Mouse (Mus musculus) liver (tissue): ENCODE results near the gene Qtrt2.

ENCODE experiments used
- DNase-seq: peaks from one replicate; pipeline ENCODE4 v3.0.0-alpha.2; 2020; ENCODE audit warnings: mixed read lengths

Gene Qtrt2

DNA sequence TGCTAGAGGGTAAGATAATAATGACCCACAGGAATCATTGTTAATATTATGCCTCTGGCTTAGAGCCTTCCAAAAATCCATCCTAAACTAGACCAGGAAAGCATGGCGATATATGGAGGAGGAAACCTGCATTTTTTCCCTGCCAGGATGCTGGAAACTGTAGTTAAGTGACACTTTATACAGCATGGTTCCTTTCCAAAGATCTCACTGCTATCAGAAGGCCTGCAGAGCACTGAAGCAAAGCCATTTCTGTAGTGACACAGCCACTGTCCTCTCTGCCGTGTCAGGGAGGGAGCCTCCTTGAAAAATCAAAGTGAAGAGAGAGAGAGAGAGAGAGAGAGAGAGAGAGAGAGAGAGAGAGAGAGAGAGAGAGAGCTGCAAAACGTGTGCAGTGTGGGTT, 4.0 kb downstream of the Qtrt2 start:
- DNase-seq: no peak

DNA sequence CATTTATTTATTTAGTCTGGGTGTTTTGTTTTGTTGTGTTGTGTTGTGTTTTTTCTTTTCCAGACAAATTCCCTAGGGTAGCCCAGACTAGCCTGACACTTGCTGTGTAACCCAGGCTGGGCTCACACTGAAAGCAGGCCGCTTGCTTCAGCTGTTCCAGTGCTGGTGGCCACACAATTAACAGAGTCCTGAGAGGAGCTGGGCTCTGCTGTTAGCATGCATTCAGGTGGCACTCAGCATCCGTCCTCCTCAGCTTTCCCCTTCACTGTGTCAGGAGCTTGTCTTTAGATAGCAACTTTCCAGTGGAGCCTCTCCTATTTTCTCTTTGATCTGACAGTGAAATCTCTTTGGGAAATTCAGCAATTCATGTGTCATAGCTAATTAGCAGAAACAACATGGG, 4.6 kb downstream of the Qtrt2 start:
- DNase-seq: no peak

DNA sequence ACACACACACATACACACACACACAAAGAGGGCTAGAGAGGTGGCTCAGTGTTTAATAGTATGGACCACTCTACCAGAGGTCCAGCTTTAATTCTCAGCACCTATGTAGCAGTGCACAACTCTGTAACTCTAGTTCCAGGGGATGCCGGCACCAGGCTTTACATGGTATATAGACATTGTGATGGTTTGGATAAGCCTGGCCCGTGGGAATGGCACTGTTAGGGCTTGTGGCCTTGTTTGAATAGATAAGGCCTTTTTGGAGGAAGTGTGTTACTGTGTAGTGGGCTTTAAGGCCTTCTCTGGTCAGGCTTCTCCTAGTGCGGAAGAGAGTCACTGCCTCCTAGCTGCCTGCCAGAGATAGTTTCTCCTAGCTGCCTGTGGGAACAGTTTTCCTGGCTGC, 7.7 kb downstream of the Qtrt2 start:
- no peak for DNase-seq

DNA sequence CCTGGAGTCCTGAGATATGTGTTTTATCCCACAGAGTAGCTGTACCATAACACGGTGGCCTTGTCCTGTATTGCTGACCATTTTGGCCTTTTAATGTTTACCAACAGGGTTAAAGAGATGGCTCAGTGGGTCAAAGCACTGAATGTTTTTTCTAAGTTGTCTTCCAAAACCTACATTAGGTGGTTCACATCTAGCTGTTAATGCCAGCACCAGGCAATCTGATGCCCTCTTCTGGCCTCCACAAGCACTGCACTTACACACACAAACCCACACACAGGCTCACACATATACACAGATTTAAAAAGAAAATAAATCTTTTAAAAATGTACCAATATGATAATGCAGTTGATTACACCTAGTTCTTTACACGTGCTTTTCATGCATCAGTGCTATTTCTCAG, 17.7 kb downstream of the Qtrt2 start:
- no peak for DNase-seq

DNA sequence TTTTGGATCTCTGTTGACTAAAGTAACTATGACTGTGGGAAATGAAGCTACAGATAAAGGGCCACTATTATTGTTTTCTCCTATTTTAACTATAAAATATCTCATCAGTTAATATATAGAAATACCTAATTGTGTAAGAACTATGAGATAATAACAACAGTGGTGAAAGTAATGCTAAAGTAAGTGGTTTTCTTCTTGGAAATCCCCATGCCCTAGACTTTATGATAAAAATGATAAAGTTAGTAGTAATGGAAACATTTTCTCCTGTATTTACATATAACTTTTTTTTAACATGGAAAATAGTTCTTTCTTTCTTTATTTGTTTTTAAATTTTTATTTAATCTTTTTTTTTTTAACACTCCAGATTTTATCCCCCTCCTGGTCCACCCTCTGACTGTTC, 26.0 kb downstream of the Qtrt2 start:
- DNase-seq: no peak

DNA sequence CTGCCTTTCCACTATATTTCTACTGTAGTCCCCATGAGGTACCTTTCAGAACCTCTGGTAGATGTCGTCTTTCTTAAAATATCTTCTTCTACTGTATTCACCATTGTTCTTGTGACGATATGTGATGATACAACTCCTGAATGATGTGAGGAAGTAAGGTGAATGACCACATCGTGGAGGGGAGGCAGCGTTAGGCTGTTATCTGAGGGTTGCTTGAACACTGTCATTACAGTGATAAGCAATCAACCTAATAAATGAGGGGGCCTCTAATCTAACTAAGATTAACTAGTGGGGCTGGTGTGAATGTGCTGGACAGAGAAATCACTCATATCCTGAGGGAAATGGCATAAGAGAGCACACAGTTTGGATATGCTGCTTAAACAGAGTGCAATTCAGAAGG, 26.5 kb downstream of the Qtrt2 start:
- no peak for DNase-seq

DNA sequence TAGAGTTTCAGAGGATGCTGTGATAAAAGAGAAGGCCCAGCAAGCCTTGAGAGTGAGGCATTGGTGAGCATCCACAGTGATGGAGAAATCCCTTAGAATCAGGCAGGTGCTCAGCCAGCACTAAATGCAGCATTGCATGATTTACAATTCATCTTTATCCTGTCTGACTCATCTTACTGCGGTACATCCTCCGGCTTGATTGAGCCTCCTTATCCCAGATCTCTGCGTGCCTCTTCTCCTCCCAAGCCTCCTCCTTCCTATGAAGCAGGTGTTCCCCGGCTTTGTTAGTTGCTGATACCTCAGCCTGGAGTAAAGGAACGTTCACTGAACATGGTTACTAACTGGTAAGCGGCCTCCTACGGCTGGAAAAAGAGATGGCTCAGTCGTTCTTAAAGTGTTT, 32.1 kb downstream of the Qtrt2 start:
- no peak for DNase-seq

DNA sequence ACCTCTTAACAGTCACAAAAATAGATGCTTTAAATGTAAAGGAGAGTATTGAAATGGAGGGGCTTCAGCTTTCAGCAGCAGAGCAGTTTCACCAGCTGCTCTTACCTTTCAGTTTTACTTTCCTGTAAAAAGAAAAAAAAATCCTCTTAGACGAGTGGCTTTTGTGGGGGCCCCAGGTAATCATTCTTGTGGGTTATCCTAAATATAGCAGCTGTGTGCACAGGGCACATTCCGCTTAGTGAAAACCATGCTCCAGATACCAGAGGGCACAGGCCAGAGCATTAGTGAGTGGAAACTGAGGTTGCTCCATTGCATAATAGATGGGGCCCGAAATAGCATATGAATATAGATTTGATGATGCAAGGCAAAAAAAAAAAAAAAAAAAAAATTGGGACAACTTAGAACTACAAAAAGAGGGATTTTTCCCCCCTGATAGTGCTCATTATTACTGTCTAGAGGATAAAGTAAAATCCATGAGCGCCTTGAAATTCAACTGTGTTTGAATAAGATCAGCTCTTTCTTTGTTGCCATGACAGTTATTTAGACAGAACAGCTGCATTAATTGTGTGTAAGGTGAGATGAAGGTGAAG, 35.8 kb downstream of the Qtrt2 start:
- DNase-seq: no peak

DNA sequence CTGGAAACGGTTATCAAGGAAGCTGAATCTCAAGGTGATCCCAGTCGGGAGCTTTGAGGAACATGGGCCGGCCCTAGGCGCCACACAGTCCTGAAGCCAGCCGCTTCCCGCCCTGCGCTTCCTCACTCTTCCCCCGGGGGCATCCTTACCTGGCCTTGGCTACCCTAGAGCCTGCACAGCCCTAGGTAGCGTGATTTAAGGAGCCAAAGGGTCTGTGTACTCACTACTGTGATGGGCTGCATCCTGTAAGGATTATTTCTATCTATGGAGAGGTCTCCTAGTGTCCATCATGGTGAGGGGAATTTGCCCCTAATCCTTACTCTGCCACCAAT, 36.6 kb downstream of the Qtrt2 start:
- no peak for DNase-seq

DNA sequence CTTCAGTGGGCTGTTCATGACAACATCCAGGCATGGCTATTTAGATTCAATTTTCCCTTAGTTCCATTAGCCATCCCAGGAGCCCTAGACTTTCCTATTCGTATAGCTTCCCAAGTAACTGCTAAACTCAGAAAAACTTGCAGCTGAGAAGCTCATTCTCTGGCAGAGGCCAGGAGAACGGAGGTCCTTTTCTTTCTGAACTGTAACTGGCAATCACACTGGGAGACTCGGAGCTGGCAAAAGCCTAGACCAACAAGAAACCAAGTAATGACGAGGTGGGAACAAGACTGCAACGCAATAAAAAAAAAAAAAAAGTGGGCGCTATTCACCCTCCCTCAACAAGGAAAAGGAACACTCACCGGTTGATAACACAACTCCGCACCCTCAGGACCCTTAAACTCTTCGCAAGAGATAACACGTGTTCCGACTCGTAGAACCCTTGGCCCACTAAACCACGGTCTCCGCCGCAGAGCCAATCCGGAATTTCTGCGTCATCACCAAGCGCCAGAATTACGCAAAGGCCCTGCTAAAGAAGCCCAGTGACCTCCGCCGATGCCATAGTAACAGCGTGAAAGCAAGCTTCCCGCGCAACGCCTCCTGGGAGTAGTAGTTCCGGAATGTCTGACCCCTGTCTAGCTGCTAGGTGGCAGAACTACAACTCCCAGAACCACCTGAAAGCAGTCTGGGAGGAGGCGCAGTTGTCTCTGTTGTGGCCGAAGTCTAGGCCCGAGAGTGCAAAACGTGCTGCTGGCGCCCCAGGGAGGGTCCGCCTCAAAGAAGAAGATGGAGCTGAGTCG, 37.2 kb downstream of the Qtrt2 start, which contains the start of gene Ccdc191:
Ccdc191 (plus strand) TSS at position 593 of the 797 bp plus-strand sequence.
- peak; percentile 96 for DNase-seq

DNA sequence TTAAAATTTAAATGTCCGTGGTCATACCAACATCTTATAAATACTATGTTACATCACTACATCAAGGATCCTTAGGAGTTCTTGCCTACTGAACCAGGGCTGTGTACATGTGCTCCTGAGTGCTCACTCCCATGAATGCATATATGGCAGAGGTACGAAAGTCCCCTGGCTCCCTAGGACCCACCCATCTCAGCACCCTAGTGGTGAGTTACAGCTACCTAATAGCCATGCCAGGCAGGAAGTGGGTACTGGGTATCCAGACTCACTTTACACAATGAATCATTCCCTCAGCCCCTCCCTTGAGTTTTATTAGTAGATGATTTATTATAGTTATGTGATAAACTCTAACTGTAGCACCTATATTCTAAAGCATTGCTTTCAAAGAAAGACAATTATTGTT, 44.3 kb downstream of the Qtrt2 start:
- DNase-seq: no peak

DNA sequence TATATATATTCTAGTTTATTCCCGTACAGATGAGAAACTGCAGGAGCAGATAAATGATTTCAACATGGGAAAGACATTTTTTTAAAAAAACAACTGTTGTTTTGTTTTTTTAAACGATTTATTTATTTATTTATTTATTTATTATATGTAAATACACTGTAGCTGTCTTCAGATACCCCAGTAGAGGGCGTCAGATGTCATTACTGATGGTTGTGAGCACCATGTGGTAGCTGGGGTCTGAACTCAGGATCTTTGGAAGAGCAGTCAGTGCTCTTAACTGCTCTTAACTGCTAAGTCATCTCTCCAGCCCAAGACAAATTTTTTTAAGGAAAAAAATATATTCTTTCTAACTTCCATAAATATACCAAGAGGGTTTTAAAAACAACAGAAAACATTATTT, 45.0 kb downstream of the Qtrt2 start:
- DNase-seq: no peak

DNA sequence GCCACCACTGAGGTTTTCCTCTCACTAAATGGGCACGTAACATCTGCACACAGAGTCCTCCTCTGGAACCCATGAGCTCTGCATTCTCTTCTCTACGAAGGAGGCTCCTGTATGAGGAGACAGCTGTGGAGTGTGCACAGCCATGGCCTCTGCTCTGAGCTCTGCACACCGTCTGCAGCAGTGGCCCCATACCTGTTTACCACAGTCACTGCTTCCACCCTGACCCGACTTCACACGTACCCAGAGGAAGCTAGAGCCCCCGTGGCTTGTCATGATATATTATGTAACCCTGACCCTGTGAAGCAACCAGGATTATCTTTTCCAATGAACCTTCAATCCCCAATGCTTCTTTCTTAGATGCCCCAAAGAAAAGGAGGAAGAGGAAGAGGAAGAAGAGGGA, 46.8 kb downstream of the Qtrt2 start:
- DNase-seq: no peak

DNA sequence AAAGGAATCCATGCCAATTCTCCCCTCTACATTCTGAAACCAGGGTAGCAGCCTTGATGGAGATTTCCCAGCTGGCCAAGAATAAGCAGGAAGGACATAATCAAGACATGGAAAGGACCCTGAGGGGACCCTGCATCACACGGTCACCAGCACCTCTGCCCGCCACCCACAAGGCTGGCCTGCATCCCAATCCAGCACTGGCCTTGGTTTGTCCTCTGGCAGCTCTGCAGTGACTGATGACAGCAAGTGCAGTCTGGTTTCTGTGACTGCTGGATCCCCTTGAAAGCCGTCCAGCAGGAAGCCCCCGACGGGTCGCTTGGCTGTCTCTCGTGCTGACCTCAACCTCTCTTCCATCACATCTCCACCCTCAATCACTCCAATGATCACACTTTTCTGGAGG, 55.2 kb downstream of the Qtrt2 start:
- no peak for DNase-seq

DNA sequence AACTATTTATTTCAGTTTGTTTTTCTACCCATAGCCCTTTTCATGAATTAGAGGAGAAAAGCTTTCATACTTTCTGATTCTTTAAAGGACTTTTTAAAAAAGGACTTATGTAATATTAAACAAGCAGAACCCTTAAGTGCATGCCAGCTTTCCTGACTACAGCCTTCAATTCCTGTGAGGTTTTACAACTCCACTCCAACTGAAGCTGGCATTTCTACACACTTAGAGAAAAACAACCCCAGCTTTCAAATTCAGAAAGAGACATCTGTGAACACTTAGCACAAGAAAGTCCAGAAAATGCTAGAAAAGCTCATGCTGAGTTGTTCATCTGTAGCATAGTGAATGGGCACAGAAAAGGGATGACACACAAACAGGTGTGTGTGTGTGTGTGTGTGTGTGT, 56.8 kb downstream of the Qtrt2 start:
- no peak for DNase-seq

DNA sequence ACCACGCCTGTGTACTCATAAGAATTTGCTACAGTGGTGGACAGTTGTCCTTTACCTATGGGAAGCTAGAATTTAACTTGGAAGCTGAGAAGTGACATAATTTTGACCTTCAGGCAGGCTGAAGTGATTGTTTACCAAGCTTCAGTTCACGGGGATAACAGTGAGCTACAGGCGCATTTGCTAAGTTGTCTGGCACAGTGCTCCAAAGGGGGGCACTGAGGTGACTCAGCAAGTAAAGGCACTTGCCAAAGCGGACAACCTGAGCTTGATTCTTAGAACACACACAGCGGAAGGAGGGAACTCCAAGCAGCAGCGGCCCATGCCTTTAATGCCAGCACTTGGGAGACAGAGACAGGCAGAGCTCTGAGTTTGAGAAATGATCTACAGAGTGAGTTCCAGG, 66.0 kb downstream of the Qtrt2 start:
- DNase-seq: no peak

DNA sequence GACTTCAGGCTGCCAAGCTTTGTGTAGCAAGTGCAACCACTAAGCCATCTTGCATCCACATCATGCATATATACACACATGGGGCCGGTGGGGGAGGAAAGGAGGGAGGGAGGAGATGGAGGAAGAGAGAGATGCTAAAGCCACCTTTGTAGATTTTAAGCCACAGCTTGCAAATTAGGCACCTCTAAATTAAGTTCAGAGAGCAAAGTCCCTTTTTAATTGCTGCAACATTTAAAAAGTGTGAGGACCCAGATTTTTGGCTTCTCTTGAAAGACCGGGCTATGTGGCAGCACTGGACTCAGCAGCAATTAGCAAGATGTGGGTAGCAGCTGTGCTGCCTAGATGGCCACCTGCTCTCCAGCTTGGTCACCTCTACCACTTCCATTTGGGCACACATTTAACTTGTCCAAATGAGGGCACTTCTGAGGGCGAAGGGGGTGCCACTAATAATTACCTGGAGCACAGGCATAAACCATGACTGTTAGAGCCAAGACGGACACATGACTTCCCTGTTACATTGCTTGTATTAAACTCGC, 67.6 kb downstream of the Qtrt2 start:
- no peak for DNase-seq

DNA sequence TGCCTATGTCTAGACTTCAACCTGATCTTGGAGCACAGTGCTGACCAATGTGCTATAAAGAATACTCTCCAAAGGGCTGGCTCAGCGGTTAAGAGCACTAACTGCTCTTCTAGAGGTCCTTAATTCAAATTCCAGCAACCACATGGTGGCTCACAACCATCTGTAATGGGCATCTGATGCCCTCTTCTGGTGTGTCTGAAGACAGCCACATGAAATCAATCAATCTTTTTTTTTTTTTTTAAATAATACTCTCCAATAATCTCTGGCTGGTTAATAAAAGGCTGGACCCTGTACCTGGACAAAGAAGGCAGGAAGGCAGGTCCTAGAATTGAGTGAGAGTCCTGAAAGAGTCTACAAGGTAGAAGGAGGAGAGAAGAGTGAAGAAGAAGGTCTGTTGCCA, 76.8 kb downstream of the Qtrt2 start:
- no peak for DNase-seq

DNA sequence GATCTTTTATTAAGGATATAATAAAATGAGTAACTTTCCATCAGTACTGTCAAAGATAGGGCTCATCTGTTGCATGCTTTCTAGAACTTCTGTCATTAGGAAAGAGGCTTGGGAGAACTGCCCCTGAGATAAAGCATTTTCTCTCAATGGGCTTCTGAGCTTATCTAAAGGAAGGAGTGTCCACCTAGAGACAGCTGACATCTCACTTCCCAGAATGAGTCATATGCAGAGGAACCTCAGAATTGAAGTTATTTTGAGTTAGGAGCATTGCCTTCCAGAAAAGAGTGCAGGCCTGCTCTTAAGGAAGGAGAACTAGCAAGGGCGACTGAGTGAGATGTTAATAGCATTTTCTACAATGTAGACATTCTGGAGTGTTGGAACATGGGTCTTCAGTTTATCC, 85.4 kb downstream of the Qtrt2 start:
- DNase-seq: no peak

DNA sequence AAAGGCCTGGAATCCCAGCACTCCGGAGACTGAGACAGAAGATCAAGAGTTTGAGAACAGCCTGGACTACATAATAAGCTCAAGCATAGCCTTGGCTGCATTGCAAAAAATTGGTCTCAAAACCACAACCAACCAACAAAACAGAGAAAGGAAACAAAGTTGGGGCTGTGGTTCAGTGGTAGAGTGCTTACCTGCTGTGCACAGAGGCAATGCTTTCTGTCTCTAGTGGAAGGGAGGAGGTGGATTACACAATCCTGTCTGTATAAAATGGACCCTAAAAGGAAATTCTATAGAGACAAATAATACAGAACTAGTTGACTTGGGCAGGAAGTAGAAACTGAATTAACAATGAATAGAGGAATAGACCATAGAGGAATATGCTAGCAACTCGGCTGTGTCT, 94.7 kb downstream of the Qtrt2 start:
- DNase-seq: no peak

DNA sequence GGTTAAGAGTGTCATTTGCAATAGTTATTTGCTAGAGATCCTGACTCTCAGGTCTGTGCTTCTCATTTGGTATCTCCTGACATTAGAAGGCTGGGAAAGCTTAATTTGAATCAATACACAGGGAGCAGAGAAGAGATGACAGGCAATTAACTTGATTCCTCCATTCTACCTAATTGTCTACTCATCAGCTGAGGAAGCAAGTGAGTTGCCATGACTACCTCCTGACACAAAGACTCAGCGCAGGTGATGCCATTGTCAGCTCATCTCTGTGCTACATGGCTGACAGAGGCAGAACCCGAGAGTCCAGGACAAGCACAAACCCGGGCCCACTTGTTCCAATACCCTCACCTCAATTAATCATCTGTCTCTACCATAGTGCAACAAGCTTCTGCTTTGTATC, 99.1 kb downstream of the Qtrt2 start:
- DNase-seq: no peak

DNA sequence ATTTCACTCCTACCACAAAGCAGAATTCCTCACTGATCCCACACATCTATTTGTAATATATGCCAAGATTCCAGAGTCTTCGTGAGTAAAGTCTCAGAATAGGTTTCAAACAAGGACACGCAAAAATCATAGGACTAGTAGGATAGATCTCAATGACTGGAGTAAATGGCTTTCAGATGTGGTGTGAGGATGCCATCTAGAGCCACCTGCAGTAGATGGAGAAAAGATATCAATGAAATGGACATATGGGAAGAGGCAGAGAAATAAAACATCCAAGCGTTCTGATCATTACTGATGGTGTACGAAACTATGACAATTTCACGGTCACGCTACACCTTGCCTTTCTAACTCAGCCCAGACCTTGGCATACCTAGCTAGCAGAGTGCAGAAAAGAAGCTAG, 108.2 kb downstream of the Qtrt2 start:
- DNase-seq: no peak

DNA sequence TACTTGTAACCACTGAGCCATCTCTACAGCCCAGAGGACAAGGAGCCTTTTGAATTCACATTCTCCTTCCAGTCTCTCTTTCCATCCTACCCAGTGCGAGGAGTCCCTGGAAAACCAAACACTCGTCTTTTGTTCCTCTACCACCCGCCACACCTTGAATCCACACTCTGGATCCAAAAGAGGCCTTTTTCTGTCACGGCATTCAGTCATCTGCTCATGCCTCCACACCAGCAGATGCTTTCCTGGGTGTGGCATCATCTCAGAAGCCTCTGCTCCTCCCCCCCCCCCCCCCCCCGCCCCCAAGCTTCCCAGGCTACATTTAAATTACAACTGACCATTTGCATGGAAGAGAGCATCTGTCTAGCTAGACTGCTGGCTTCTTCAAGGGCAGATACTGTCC, 110.3 kb downstream of the Qtrt2 start:
- DNase-seq: no peak

DNA sequence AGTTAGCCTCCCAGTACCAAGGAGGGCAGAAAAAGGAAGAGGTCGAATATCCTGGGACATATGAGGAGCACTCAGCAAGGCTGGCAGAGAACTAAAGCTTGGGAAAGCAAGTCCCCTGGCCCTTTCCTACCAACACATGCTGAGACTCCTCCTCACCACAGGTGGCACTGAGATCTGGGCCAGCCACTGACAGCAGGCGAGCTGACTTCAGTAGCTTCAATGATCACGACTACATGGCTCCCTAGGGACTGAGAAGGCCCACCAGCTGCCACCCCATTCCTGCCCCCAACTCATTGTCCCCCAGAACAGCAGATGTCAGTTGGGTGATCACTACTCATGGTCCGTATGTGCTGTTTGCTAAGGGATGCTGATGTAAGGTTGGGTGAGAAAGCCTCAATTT, 112.0 kb downstream of the Qtrt2 start:
- no peak for DNase-seq
